Comparison of ENCODE assay signal across 10 mouse cellular contexts in the genomic region with DNA sequence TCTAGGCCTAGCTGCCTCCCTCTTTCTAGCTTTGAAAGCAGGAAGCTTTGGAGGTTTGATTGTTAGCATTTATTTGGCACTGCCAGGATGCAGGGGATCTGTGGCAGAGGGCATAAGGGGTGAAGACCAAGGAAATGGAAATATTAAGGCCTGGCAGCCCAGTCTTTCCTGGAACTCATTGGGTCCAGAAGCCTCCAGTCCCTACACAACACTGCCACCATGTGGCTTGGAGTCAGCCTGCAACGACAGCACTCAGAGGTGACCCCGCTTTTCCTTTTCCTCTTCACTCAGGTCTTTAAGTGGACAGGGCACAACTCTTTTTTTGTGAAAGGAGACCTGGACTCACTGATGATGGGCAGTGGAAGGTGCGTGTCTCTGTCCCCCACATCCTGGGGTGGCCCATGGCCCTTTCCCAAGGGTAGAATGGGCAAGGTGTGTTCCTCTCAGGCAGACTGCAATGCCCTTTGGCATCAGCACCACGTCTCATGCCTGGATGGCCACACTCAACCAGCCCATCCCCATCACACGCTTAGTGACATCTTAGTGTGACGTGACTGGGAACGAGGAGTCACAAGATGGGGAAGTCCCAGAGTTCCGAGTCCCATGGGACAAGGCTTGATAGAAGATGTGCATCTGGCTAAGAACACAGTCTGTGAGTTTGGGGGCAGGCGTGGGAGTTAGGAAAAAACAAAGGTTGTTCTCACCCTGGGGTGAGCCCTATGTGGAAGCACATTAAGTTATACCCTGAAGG. TPM values are rescaled to one million over a fixed set of nuclear protein-coding genes. Genes with fewer than 3 reads are reported as not detected.
DNase-seq lines count a peak whose midpoint lies in the region; ATAC-seq and TF ChIP-seq lines count a peak whose summit lies in the region.
"Had no signal": no experiment of that assay in that cellular context is flagged by ENCODE, and none has a peak within 500 bp of the region (broad histone marks: within the 10 kb centered on the region; RNA-seq: fewer than 3 reads in every experiment).

No protein-coding gene starts in this region.

- no peak overlapping the region for H3K9ac ChIP-seq in intestine, postnatal 0 days (ENCODE audit: low read depth, low read length)

- no peak overlapping the region for H3K27ac ChIP-seq in intestine, postnatal 0 days (ENCODE audit: low read depth, low read length)

- H3K4me1 ChIP-seq in intestine, postnatal 0 days (replicated peaks; ENCODE audit: control insufficient read depth, insufficient read depth, low read length), result no peaks in the 10 kb centered on the region

- H3K9me3 ChIP-seq in intestine, postnatal 0 days (ENCODE audit: control insufficient read depth), result no peaks in the 10 kb centered on the region

- H3K36me3 ChIP-seq in intestine, postnatal 0 days (ENCODE audit: control insufficient read depth, insufficient read depth), result peaks cover 20% of the 10 kb centered on the region; the same call in 1 of the 2 replicates

- H3K4me2 ChIP-seq in intestine, postnatal 0 days (replicated peaks; ENCODE audit: low read depth), result no peak overlapping the region

- 66% methylated on average over 9 of the region's 9 CpGs for WGBS in intestine, postnatal 0 days

- no peak overlapping the region for H3K4me3 ChIP-seq in intestine, postnatal 0 days (ENCODE audit: low read depth, low read length)

- H3K27me3 ChIP-seq in Patski, result no peaks in the 10 kb centered on the region
- no peaks in the 10 kb centered on the region for H3K27me3 ChIP-seq in intestine, postnatal 0 days (replicated peaks; ENCODE audit: control insufficient read depth, insufficient read depth, low read length)

- peak; percentile 51 for ATAC-seq in CD4-positive, CD25-positive, alpha-beta regulatory T cell, adult 4 months
- ATAC-seq in Patski, result no peak
- no peak for ATAC-seq in intestine, postnatal 0 days
- ATAC-seq in inflammation-experienced regulatory T-cells, adult 6 months, result no peak

- intact Hi-C loops in gastrocnemius, postnatal 14 days (cut with DNase I; ENCODE audit: low total_unique reads), result loop anchor here (10.0 kb wide), 2 partner anchors 190 to 220 kb away; no protein-coding TSS in a partner anchor

- POLR2A ChIA-PET in Patski (lab: Charles Lee), result no interaction called here

- in situ Hi-C loops in Patski (cut with MboI; ENCODE audit: low pct_unique_long_range_greater_than_20kb), result no loop called here

- CTCF ChIA-PET in Patski (lab: Charles Lee), result interaction anchor here (1.1 kb wide), 1 partner anchor 192 kb away, joined by 4 read pairs; no protein-coding TSS in a partner anchor

- DNase-seq in Patski (ENCODE audit: low read depth, low spot score), result no peak
- DNase-seq in cerebellum, postnatal 14 days, result peak; percentile 93 to 94
- DNase-seq in gastrocnemius, postnatal 14 days, result peak; percentile 72
- peak; percentile 69 to 75 for DNase-seq in lung, adult 18-20 months
- peak; percentile 78 for DNase-seq in ovary, postnatal 14 days (ENCODE audit: low spot score)

- peak; percentile 96 for TF ChIP-seq CTCF in Patski (IDR thresholded peaks at IDR 0.05)
- peak; percentile 95 for TF ChIP-seq CTCF in intestine, postnatal 0 days (IDR thresholded peaks at IDR 0.05; ENCODE audit: low read depth)

RNA-seq across cellular contexts. Expression of a gene that starts 8.3 kb away (rescaled TPM):
- polyA plus RNA-seq in CD4-positive, CD25-positive, alpha-beta regulatory T cell, adult 4 months (2017; shearing (Covaris generic)), result not detected
- 0.33 TPM for polyA plus RNA-seq in Patski (2021)
- not detected for total RNA-seq in gastrocnemius, postnatal 14 days (2021)
- not detected in 2 replicates for polyA plus RNA-seq in intestine, postnatal 0 days (2015; fragmentation: Nextera tagmentation; extraction: Ambion mirVana)
- not detected for polyA plus RNA-seq in inflammation-experienced regulatory T-cells, adult 6 months (2017; shearing (Covaris generic))
- polyA plus RNA-seq: gonadal fat pad, adult 2 months; stomach, embryonic 14.5 days had no signal

RNA-seq across cellular contexts. Expression of a gene that starts 16.1 kb away (rescaled TPM):
- under 1 TPM in 1 of 2 experiments, not detected in 1; 0.16 TPM for polyA plus RNA-seq in CD4-positive, CD25-positive, alpha-beta regulatory T cell, adult 4 months (2017; shearing (Covaris generic))
- polyA plus RNA-seq in Patski (2021), result 35.3 TPM
- 10 to 100 TPM; 11.1 to 12.2 TPM for total RNA-seq in gastrocnemius, postnatal 14 days (2021)
- polyA plus RNA-seq in intestine, postnatal 0 days (2015; fragmentation: Nextera tagmentation; extraction: Ambion mirVana), result 0.90 TPM in 2 replicates
- under 1 TPM in 1 of 3 experiments, not detected in 2; 0.17 TPM for polyA plus RNA-seq in inflammation-experienced regulatory T-cells, adult 6 months (2017; shearing (Covaris generic))

RNA-seq across cellular contexts. Expression of a gene that starts 39.9 kb away (rescaled TPM):
- polyA plus RNA-seq in CD4-positive, CD25-positive, alpha-beta regulatory T cell, adult 4 months (2017; shearing (Covaris generic)), result 100 to 1,000 TPM; 611 to 673 TPM
- polyA plus RNA-seq in Patski (2021), result 64.5 TPM
- 10 to 100 TPM; 11.4 to 13.7 TPM for total RNA-seq in gastrocnemius, postnatal 14 days (2021)
- 29.4 and 33.7 TPM in 2 replicates for polyA plus RNA-seq in intestine, postnatal 0 days (2015; fragmentation: Nextera tagmentation; extraction: Ambion mirVana)
- polyA plus RNA-seq in inflammation-experienced regulatory T-cells, adult 6 months (2017; shearing (Covaris generic)), result 100 to 1,000 TPM; 383 to 537 (median 471) TPM

Comparison
In these comparisons a context has a peak if more than half of its experiments do, and no peak if none do; other contexts are left out.
1. RNA of a gene that starts 16.1 kb away (polyA plus RNA-seq): 35.3 TPM in Patski (single experiment); 0.90 TPM in intestine, postnatal 0 days, 0.16 TPM in CD4-positive, CD25-positive, alpha-beta regulatory T cell, adult 4 months and 0.17 TPM in inflammation-experienced regulatory T-cells, adult 6 months; every median in the first group is over 10 times any median in the second.